Mouse (Mus musculus) intestine, postnatal 0 days (tissue): ENCODE results near the gene Pex11b. TPM values are rescaled to one million over a fixed set of nuclear protein-coding genes. Genes with fewer than 3 reads are reported as not detected.
"Not testable (repeated sequence)": the region's sequence is repeated elsewhere in the genome, so short reads cannot be mapped to it uniquely, and the experiment has no call there.

Source experiments
- ATAC-seq: fragments of 200-750 bp; cut with Nextera tagmentation; 2 replicates; pipeline ENCODE4 v1.8.0; 2017; ENCODE audit warnings: mild to moderate bottlenecking, moderate TSS enrichment, moderate library complexity
- H3K27ac ChIP-seq: fragments of 300-500 bp; sonication (generic); 2 replicates; pipeline ENCODE4 v1.5.1; 2014; ENCODE audit warnings: mild to moderate bottlenecking, low read depth, low read length, moderate library complexity
- H3K27me3 ChIP-seq: fragments of 300-500 bp; sonication (generic); replicated peaks from 2 replicates; pipeline ENCODE4 v1.6.1; 2014; ENCODE audit warnings: low read length, mixed read lengths; ENCODE audit not compliant: control insufficient read depth, insufficient read depth
- H3K36me3 ChIP-seq: fragments of 300-500 bp; sonication (generic); 2 replicates; pipeline ENCODE4 v1.6.1; 2014; ENCODE audit warnings: mild to moderate bottlenecking, moderate library complexity; ENCODE audit not compliant: control insufficient read depth, insufficient read depth
- H3K4me1 ChIP-seq: fragments of 300-500 bp; sonication (generic); replicated peaks from 2 replicates; pipeline ENCODE4 v1.6.1; 2014; ENCODE audit warnings: antibody characterized with exemption, low read length, mixed read lengths; ENCODE audit not compliant: control insufficient read depth, insufficient read depth
- H3K4me2 ChIP-seq: fragments of 300-500 bp; sonication (generic); replicated peaks from 2 replicates; pipeline ENCODE4 v1.6.1; 2014; ENCODE audit warnings: low read depth, mild to moderate bottlenecking, moderate library complexity
- H3K4me3 ChIP-seq: fragments of 300-500 bp; sonication (generic); 2 replicates; pipeline ENCODE4 v1.5.1; 2014; ENCODE audit warnings: low read depth, low read length
- H3K9ac ChIP-seq: fragments of 300-500 bp; sonication (generic); 2 replicates; pipeline ENCODE4 v1.6.1; 2014; ENCODE audit warnings: mild to moderate bottlenecking, low read depth, low read length
- H3K9me3 ChIP-seq: fragments of 300-500 bp; sonication (generic); 2 replicates; pipeline ENCODE4 v1.6.1; 2016; ENCODE audit warnings: mixed run types; ENCODE audit not compliant: control insufficient read depth
- CTCF ChIP-seq: sonication (generic); IDR thresholded peaks from 2 replicates; pipeline ENCODE4 v1.5.1; 2016; ENCODE audit warnings: low read depth, mild to moderate bottlenecking, control low read depth, antibody characterized with exemption, moderate library complexity
- WGBS: fragments of 180-500 bp; shearing (Covaris S2); extraction: QIAGEN DNeasy Blood & Tissue Kit; methylation state at CpG from one replicate; pipeline ENCODE4 v1.1.7; 2014; 5-methylcytosine and 5-hydroxymethylcytosine counted together
- polyA plus RNA-seq: library from polyadenylated mRNA; unstranded; fragments of >200 nt; fragmentation: Nextera tagmentation; extraction: Ambion mirVana; gene quantifications from 2 replicates; pipeline ENCODE4 v1.2.1, GENCODE M21; 2015

Gene Pex11b
- polyA plus RNA-seq, 1 experiment from 2014 or later: 36.8 TPM

DNA sequence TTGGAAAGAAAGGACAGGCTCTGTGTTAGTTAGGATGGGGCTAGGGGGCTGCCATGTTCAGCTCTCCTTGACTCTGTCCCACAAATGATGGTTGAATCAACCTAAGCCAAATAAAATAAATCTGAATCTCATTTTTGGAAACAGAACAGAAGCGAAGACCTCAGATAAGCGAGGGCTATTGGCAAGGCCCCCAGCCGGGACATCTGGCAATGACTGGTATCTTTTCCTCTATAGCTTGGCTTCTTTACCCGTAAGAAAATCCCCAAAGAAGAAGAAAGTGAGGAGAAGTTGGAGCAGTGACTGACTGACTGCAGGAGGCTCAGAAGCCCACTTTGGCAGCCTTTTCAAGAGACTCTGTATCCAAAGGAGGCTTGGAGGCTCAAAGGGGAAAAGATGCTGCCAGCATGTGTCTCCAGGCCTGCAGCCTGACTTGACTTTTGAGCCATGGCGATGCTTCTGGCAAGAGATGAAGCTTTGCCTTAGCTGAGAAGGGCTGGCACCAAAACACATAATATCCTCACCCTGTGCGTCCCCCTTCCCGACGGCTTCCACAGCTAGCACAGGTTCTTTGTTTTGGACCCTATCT lies 27.6 kb downstream of the Pex11b start:
- no peaks in the 10 kb centered on the region for H3K9me3 ChIP-seq
- peaks cover 4% of the 10 kb centered on the region; the same call in 1 of the 2 replicates for H3K4me1 ChIP-seq
- ATAC-seq: no peak
- H3K27ac ChIP-seq: no peak overlapping the region
- H3K4me3 ChIP-seq: no peak overlapping the region
- H3K4me2 ChIP-seq: no peak overlapping the region; the same call in 1 of the 2 replicates
- H3K36me3 ChIP-seq: no peaks in the 10 kb centered on the region
- H3K9ac ChIP-seq: no peak overlapping the region
- no peak for TF ChIP-seq CTCF
- WGBS: 58% methylated on average over 8 of the region's 8 CpGs
- no peaks in the 10 kb centered on the region for H3K27me3 ChIP-seq

DNA sequence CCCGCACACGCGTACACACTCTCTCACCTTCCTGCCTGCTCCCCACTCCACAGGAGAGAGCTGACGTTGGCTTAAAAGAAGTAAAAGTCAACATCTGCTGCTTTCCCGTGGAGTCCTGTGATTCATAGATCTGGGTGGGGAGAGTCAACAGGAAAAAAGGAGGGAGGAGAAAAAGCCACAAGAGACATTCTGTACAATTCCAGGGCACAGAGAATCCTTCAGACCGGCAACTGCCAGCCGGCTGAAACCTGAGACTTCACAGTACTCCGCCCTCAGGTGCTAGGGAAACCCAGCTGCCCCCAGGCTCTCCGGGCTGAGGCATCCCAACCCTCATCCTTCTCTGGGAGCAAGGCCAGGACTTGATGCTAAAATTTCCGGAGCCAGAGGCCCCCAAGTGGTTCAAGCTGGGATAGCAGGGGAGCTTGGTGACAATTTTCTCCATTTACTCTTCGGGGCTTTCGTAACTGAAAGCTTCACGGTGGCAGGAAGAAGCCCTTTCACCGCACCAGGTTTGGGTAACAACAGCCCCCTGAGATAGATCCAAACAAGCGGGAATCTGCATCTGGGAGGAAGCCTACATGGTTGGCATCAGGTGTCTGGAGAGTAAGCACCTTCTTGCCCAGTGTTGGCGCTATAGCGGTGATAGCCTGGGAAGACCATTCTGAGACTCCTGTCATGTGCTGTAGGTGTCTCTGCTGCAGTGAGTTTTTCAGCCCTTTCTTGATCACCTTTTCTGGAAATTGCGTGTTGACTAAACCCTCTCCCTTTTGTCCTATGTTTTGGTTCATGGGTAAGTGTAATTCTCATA lies 28.5 kb downstream of the Pex11b start:
- Histone ChIP-seq H3K4me1 (peaks cover 4% of the 10 kb centered on the region; the same call in 1 of the 2 replicates), H3K27ac (no peak overlapping the region), H3K27me3 (no peaks in the 10 kb centered on the region), H3K36me3 (no peaks in the 10 kb centered on the region), H3K9me3 (no peaks in the 10 kb centered on the region), H3K4me3 (peak overlapping the region; percentile 31), H3K9ac (0 out of 2 replicates have a peak overlapping the region, but pooled peaks have one; percentile 22), H3K4me2 (peak overlapping the region; percentile 62)
- TF ChIP-seq CTCF: peak; percentile 79
- 9% methylated on average over 17 of the region's 18 CpGs for WGBS
- ATAC-seq: peak; percentile 76

DNA sequence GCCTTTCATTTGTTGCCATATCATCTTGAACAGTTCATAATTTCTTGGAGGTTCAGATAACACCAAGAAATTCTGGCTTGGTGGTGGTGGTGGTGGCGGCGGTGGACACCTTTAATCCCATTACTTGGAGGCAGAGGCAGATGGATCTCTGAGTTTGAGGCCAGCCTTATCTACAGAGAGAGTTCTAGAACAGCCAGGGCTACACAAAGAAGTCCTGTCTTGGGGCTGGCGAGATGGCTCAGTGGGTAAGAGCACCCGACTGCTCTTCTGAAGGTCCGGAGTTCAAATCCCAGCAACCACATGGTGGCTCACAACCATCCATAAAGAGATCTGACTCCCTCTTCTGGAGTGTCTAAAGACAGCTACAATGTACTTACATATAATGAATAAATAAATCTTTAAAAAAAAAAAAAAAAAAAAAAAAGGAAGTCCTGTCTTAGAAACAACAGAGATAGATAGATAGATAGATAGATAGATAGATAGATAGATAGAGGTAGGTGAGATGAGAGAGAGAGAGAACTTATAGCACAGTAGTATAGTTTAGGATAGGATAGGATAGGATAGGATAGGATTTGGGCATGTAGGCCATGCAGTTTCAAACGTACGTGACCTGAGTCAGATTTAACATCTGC lies 30.7 kb downstream of the Pex11b start:
- H3K9ac ChIP-seq, H3K27me3 ChIP-seq, H3K4me1 ChIP-seq, H3K36me3 ChIP-seq, H3K9me3 ChIP-seq, ATAC-seq, H3K4me2 ChIP-seq, H3K4me3 ChIP-seq, H3K27ac ChIP-seq: not testable (repeated sequence)
- 88% methylated on average over 7 of the region's 7 CpGs for WGBS

DNA sequence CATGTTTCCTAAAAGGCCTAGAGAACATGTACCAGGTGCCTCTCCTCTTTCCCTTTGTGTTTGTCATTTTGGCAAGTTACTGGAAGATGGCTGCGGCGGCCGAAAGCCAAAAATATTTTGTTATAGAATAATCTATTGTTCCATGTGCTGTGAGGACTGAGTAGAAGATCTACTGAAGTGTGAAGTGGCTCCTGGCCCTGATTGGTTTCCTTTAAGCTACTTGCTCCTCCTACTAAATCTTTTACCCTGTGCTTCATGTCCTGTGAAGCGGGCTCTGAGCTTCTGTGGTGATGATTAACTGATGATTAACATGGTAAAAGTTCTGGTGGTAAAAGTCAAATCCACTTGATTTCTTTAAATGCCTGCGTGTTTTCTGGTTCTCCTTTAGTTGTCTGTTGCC lies 31.7 kb downstream of the Pex11b start:
- ATAC-seq: no peak
- H3K4me2 ChIP-seq: no peak overlapping the region
- no peaks in the 10 kb centered on the region for H3K36me3 ChIP-seq
- no peak for TF ChIP-seq CTCF
- H3K9ac ChIP-seq: no peak overlapping the region
- peaks cover 4% of the 10 kb centered on the region; the same call in 1 of the 2 replicates for H3K4me1 ChIP-seq
- no peak overlapping the region for H3K27ac ChIP-seq
- H3K9me3 ChIP-seq: no peaks in the 10 kb centered on the region
- H3K27me3 ChIP-seq: no peaks in the 10 kb centered on the region; the same call in 1 of the 2 replicates
- WGBS: 84% methylated on average over 5 of the region's 5 CpGs
- H3K4me3 ChIP-seq: no peak overlapping the region

DNA sequence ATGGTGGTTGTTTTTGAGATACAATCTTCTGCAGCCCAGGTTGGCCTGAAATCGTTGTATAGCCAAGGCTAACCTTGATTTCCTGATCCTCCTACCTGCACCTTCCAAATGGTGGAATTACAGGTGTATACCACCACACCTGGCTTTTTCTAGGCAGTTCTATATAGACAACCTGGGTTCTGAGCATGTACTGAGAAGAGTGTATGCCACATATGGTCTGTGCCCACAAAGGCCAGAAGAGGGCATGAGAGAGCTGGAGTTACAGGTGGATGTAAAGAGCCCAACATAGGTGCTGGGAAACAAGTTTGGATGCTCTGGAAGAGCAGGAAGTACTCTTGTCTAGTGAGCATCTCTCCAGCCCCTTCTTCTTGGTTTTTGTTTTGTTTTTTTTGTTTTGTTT lies 32.1 kb downstream of the Pex11b start:
- no peak overlapping the region for H3K4me2 ChIP-seq
- TF ChIP-seq CTCF: peak; percentile 77
- no peaks in the 10 kb centered on the region for H3K36me3 ChIP-seq
- no peak overlapping the region for H3K27ac ChIP-seq
- H3K9ac ChIP-seq: no peak overlapping the region
- no peak overlapping the region for H3K4me3 ChIP-seq
- H3K9me3 ChIP-seq: no peaks in the 10 kb centered on the region
- peaks cover 4% of the 10 kb centered on the region; the same call in 1 of the 2 replicates for H3K4me1 ChIP-seq
- no peak for ATAC-seq
- WGBS: 40% methylated on average over 1 of the region's 1 CpGs
- no peaks in the 10 kb centered on the region; the same call in 1 of the 2 replicates for H3K27me3 ChIP-seq

DNA sequence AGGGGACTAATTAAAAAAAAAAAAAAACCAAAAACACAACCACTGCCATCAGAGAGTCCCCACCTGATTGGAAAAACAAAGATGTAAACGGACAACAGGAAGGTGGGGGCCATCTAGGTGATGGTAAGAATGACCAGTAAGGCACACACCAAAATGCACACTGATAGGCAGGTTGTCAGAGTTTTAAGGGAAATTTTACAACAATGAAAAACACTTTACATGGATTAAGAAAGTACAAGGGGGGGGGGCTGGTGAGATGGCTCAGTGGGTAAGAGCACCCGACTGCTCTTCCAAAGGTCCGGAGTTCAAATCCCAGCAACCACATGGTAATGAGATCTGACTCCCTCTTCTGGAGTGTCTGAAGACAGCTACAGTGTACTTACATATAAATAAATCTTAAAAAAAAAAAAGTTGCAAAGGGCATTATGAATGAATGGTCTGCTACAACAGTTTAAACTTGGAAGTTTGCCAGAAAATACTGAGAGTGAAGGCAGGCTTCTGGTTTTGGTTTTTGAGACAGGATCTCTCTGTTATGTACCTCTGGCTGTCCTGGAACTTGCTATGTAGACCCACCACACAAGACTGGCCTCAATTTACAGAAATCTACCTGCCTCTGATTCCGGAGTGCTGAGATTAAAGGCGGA lies 33.4 kb downstream of the Pex11b start:
- TF ChIP-seq CTCF: no peak
- Histone ChIP-seq H3K4me2 (no peak overlapping the region), H3K36me3 (no peaks in the 10 kb centered on the region), H3K27ac (no peak overlapping the region), H3K9ac (no peak overlapping the region), H3K27me3 (no peaks in the 10 kb centered on the region; the same call in 1 of the 2 replicates), H3K4me3 (no peak overlapping the region), H3K4me1 (peaks cover 4% of the 10 kb centered on the region; the same call in 1 of the 2 replicates), H3K9me3 (no peaks in the 10 kb centered on the region)
- ATAC-seq: no peak
- 87% methylated on average over 5 of the region's 5 CpGs for WGBS
